Mouse (Mus musculus) cerebellum, adult 2 months (tissue): ENCODE data around the gene Cbx4.

Experiments used
- CTCF ChIP-seq: fragments of 200-500 bp; IDR thresholded peaks from 2 replicates; pipeline ENCODE4 v1.5.1; 2011; ENCODE audit warnings: low read depth, mild to moderate bottlenecking, control low read depth, low read length, moderate library complexity, borderline replicate concordance; ENCODE audit not compliant: insufficient read depth
- POLR2A ChIP-seq: fragments of 200-500 bp; IDR thresholded peaks from 2 replicates; pipeline ENCODE4 v1.6.1; 2011; ENCODE audit warnings: low read length, control low read depth, borderline replicate concordance; ENCODE audit not compliant: insufficient read depth

DNA sequence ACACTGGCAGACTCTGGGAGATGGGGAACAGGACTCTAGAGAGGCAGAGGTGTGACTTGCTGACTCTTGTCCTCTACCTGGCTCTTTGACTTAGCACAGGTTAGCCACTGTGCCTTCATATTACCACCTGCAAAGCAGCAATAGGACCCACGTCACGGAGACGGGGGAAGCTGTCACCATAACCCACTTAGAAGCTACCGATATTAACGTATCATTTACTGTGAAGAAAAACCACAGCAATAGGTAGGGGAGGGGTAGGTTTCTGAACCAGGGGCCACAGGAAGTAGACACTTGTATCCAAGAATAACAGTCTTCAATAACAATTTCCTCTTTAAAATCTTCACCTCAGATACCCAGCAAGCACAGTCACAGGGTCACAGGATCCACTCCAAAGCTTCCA is 10.2 kb downstream of the Cbx4 start:
- TF ChIP-seq POLR2A, result no peak
- no peak for TF ChIP-seq CTCF
